Mouse (Mus musculus) CH12.LX (cell line): ENCODE data around the gene Aldh4a1. TPM values are rescaled to one million over a fixed set of nuclear protein-coding genes. Genes with fewer than 3 reads are reported as not detected.

Experiments
- DNase-seq: peaks from one replicate; pipeline ENCODE4 v3.0.0-alpha.2; 2013; ENCODE audit errors: extremely low read depth
- H3K27ac ChIP-seq: 2 replicates; pipeline ENCODE4 v1.5.1; 2012; ENCODE audit warnings: low read depth, mild to moderate bottlenecking, control low read depth, moderate library complexity; ENCODE audit not compliant: insufficient read depth
- H3K27me3 ChIP-seq: replicated peaks from 2 replicates; pipeline ENCODE3; 2012; ENCODE audit warnings: inconsistent platforms
- H3K36me3 ChIP-seq, 2 experiments: replicated peaks in 1 of 2; 2 replicates each; pipeline versions ENCODE3 to v1.6.1; 2012; ENCODE audit warnings: inconsistent platforms in 1 of 2, low read length in 1 of 2, mild to moderate bottlenecking in 1 of 2, mixed read lengths in 1 of 2, moderate library complexity in 1 of 2; ENCODE audit not compliant: control insufficient read depth in 1 of 2, insufficient read depth in 1 of 2
- H3K4me1 ChIP-seq, 2 experiments: 2 replicates each; pipeline ENCODE4 v1.6.1; 2012; ENCODE audit warnings: inconsistent platforms in 1 of 2, moderate library complexity in 1 of 2; ENCODE audit not compliant: insufficient read depth in 2 of 2, control insufficient read depth in 1 of 2
- H3K4me2 ChIP-seq: 2 replicates; pipeline ENCODE4 v1.6.1; 2012; ENCODE audit warnings: low read depth, mild to moderate bottlenecking, control low read depth; ENCODE audit not compliant: poor library complexity, insufficient read depth, severe bottlenecking
- H3K4me3 ChIP-seq, 3 experiments: fragments of 150-350 bp in 1 of 3; sonication (generic) in 1 of 3; replicated peaks in 1 of 3; 2 replicates each; pipeline versions ENCODE3 to v1.5.1; 2011 to 2012; ENCODE audit warnings: low read depth in 2 of 3, low read length in 2 of 3, mild to moderate bottlenecking in 2 of 3, moderate library complexity in 2 of 3, control low read depth in 1 of 3, improper control_type of control experiment in 1 of 3, inconsistent platforms in 1 of 3, mixed read lengths in 1 of 3; ENCODE audit not compliant: poor library complexity in 1 of 3
- H3K79me2 ChIP-seq: replicated peaks from 2 replicates; pipeline ENCODE4 v1.6.1; 2012; ENCODE audit warnings: mild to moderate bottlenecking, moderate library complexity; ENCODE audit not compliant: control insufficient read depth, poor library complexity, insufficient read depth, severe bottlenecking; ENCODE audit errors: extremely low read depth
- H3K9ac ChIP-seq: 2 replicates; pipeline ENCODE4 v1.6.1; 2012; ENCODE audit warnings: low read depth, mild to moderate bottlenecking, control low read depth, moderate library complexity; ENCODE audit not compliant: insufficient read depth
- H3K9me3 ChIP-seq: replicated peaks from 2 replicates; pipeline ENCODE3; 2012; ENCODE audit warnings: low read length, inconsistent platforms, mixed read lengths
- CHD1 ChIP-seq: IDR thresholded peaks from 2 replicates; pipeline ENCODE4 v1.6.1; 2012; ENCODE audit warnings: low read depth, low read length, improper control_type of control experiment, inconsistent platforms
- CHD2 ChIP-seq: IDR thresholded peaks from 2 replicates; pipeline ENCODE4 v1.6.1; 2011; ENCODE audit warnings: low read length, improper control_type of control experiment
- CTCF ChIP-seq, 2 experiments: IDR thresholded peaks in 1 of 2; conservative IDR thresholded peaks in 1 of 2; 2 replicates each; pipeline ENCODE4 v1.5.1; 2011 to 2012; ENCODE audit warnings: low read depth in 2 of 2, low read length in 2 of 2, improper control_type of control experiment in 1 of 2, inconsistent platforms in 1 of 2, mild to moderate bottlenecking in 1 of 2, moderate library complexity in 1 of 2
- ELF1 ChIP-seq: IDR thresholded peaks from 2 replicates; pipeline ENCODE4 v1.6.1; 2014; ENCODE audit warnings: low read depth, mild to moderate bottlenecking, inconsistent platforms, low read length, improper control_type of control experiment
- EP300 ChIP-seq: IDR thresholded peaks from 2 replicates; pipeline ENCODE4 v1.6.1; 2011; ENCODE audit warnings: low read length, improper control_type of control experiment
- ETS1 ChIP-seq: conservative IDR thresholded peaks from 2 replicates; pipeline ENCODE4 v1.6.1; 2012; ENCODE audit warnings: low read depth, mild to moderate bottlenecking, inconsistent platforms, low read length, improper control_type of control experiment, moderate library complexity
- GABPA ChIP-seq: IDR thresholded peaks from 2 replicates; pipeline ENCODE4 v1.6.1; 2012; ENCODE audit warnings: low read depth, low read length, improper control_type of control experiment, inconsistent platforms; ENCODE audit not compliant: insufficient replicate concordance
- HCFC1 ChIP-seq: IDR thresholded peaks from 2 replicates; pipeline ENCODE4 v1.6.1; 2012; ENCODE audit warnings: low read depth, mild to moderate bottlenecking, inconsistent platforms, low read length, improper control_type of control experiment
- IRF4 ChIP-seq: IDR thresholded peaks from 2 replicates; pipeline ENCODE4 v1.6.1; 2014; ENCODE audit warnings: low read depth, mild to moderate bottlenecking, inconsistent platforms, low read length, improper control_type of control experiment
- KAT2A ChIP-seq: IDR thresholded peaks from 2 replicates; pipeline ENCODE4 v1.6.1; 2012; ENCODE audit warnings: low read length, improper control_type of control experiment, inconsistent platforms; ENCODE audit not compliant: insufficient replicate concordance
- PAX5 ChIP-seq: IDR thresholded peaks from 2 replicates; pipeline ENCODE4 v1.6.1; 2012; ENCODE audit warnings: low read length, inconsistent platforms, mixed read lengths
- POLR2A ChIP-seq: IDR thresholded peaks from 2 replicates; pipeline ENCODE4 v1.6.1; 2011; ENCODE audit warnings: low read depth, mild to moderate bottlenecking, improper control_type of control experiment, low read length
- POLR2AphosphoS2 ChIP-seq: IDR thresholded peaks from 2 replicates; pipeline ENCODE4 v1.6.1; 2011; ENCODE audit warnings: low read depth, low read length, improper control_type of control experiment
- RCOR1 ChIP-seq: conservative IDR thresholded peaks from 2 replicates; pipeline ENCODE4 v1.6.1; 2012; ENCODE audit warnings: low read depth, mild to moderate bottlenecking, inconsistent platforms, low read length, improper control_type of control experiment
- SIN3A ChIP-seq: IDR thresholded peaks from 2 replicates; pipeline ENCODE4 v1.6.1; 2012; ENCODE audit warnings: low read length, improper control_type of control experiment, inconsistent platforms
- TCF12 ChIP-seq: IDR thresholded peaks from 2 replicates; pipeline ENCODE4 v1.6.1; 2014; ENCODE audit warnings: low read depth, mild to moderate bottlenecking, inconsistent platforms, low read length, improper control_type of control experiment
- UBTF ChIP-seq: IDR thresholded peaks from 2 replicates; pipeline ENCODE4 v1.6.1; 2012; ENCODE audit warnings: low read depth, mild to moderate bottlenecking, inconsistent platforms, low read length, improper control_type of control experiment, moderate library complexity
- ZMIZ1 ChIP-seq: IDR thresholded peaks from 2 replicates; pipeline ENCODE4 v1.6.1; 2012; ENCODE audit warnings: low read depth, mild to moderate bottlenecking, inconsistent platforms, low read length, improper control_type of control experiment
- dilution Hi-C: fragments of 300-500 bp; cut with MboI; formaldehyde crosslinking; loops from 2 replicates; pipeline ENCODE4 v1.14.3; 2020; ENCODE audit warnings: low sequenced_read_pairs; ENCODE audit not compliant: extremely low pct_unique_long_range_greater_than_20kb, extremely low pct_ligation_motif_present
- in situ Hi-C: fragments of 300-500 bp; cut with MboI; formaldehyde crosslinking; loops from 3 replicates; pipeline ENCODE4 v1.14.3; 2019; ENCODE audit warnings: low sequenced_read_pairs, low pct_ligation_motif_present, low pct_unique_long_range_greater_than_20kb, mixed read lengths
- polyA plus RNA-seq: library from polyadenylated mRNA; unstranded; fragments of >175 nt; gene quantifications from 2 replicates; pipeline ENCODE4 v1.2.1, GENCODE M21; 2012; ENCODE audit warnings: low read depth; ENCODE audit not compliant: insufficient read length
- total RNA-seq, 2 experiments: library from RNA; depleted of rRNA; stranded (reverse); fragments of 300-350 nt in 1 of 2; fragments of >200 nt in 1 of 2; gene quantifications; 2 replicates each; pipeline ENCODE4 v1.2.3; 2012 to 2014

Aldh4a1 gene
- total and polyA plus RNA-seq, 3 experiments = 6.5 to 18.0 (median 6.5) TPM

DNA sequence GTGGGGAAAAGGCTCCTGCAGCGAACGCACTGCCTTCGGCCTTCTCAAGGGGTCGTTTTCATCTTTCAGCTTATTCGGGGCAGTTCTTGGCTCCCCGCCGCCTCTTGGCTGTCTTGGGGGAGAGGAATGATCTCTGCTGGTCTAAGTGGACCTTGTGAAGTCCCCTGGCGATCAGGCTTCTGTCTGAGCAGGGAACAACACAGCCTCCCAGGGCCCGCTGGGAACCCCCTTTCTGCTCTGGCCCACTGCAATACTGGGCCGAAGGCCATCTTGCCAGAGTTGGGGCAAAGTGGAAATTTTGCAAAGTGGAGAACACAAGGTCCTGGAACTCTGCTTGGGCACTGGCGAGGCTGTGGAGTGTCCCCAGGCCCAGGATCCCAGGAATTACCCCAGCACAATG, 38.0 kb upstream of the Aldh4a1 start:
- in situ Hi-C loops (no loop called here), dilution Hi-C loops (no loop called here)
- Histone ChIP-seq H3K4me3 (no peak overlapping the region), H3K9ac (no peak overlapping the region), H3K9me3 (no peaks in the 10 kb centered on the region), H3K79me2 (no peaks in the 10 kb centered on the region), H3K4me2 (no peak overlapping the region), H3K27me3 (peaks cover 69% of the 10 kb centered on the region), H3K36me3 (no peaks in the 10 kb centered on the region), H3K27ac (no peak overlapping the region), H3K4me1 (peaks cover 7 to 15% of the 10 kb centered on the region in 2 experiments; a peak in 3 of 4 replicates)
- no peak for DNase-seq
- no peak for TF ChIP-seq POLR2AphosphoS2
- no peak for TF ChIP-seq KAT2A
- no peak for TF ChIP-seq ZMIZ1
- no peak for TF ChIP-seq CHD2
- TF ChIP-seq SIN3A = no peak
- no peak for TF ChIP-seq HCFC1

DNA sequence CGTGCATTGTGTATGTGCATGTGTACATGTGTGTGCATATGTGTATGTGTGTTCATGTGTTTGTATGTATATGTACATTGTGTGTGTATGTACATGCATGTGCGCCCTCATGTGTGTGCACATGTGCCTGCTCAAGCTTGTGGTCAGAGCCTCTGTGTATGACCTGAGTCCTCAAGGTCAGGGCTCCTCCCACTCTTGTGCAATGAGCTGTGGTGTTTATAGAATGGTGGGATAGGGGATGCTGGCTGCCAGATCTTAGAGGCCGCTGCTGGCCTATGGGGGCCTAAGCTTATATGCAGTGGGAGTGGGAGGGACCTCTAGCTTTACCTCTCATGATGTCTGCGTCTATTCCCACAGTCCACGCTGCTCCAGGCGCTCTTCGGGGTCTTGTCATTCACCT, 37.0 kb upstream of the Aldh4a1 start:
- H3K9me3 ChIP-seq = no peaks in the 10 kb centered on the region
- no peaks in the 10 kb centered on the region for H3K36me3 ChIP-seq
- no peak overlapping the region for H3K4me3 ChIP-seq
- H3K27me3 ChIP-seq = peaks cover 65% of the 10 kb centered on the region
- dilution Hi-C loops (no loop called here), in situ Hi-C loops (no loop called here)
- H3K9ac ChIP-seq = no peak overlapping the region
- no peak for DNase-seq
- no peak overlapping the region for H3K4me2 ChIP-seq
- H3K79me2 ChIP-seq = no peaks in the 10 kb centered on the region
- peaks cover 7 to 11% of the 10 kb centered on the region in 2 experiments; a peak in 2 of 4 replicates for H3K4me1 ChIP-seq
- no peak overlapping the region for H3K27ac ChIP-seq
- TF ChIP-seq IRF4 (no peak), GABPA (no peak), ETS1 (no peak), CHD2 (no peak), TCF12 (no peak), UBTF (no peak), POLR2AphosphoS2 (no peak), ELF1 (no peak), CHD1 (no peak), KAT2A (no peak), RCOR1 (no peak), EP300 (no peak), POLR2A (no peak), CTCF (conservative IDR thresholded peaks at IDR 0.05 in 1 of 2, IDR thresholded peaks at IDR 0.05 in 1 of 2; ENCODE audit: low read depth in 2 of 2, low read length in 2 of 2) (no peak), PAX5 (no peak), SIN3A (no peak)
